ENCODE assay signal across 8 mouse cellular contexts in genomic region chr17:25014841-25015570, GRCm38 (mm10). TPM values are rescaled to one million over a fixed set of nuclear protein-coding genes. Genes with fewer than 3 reads are reported as not detected.
DNase-seq lines count a peak whose midpoint lies in the region; ATAC-seq lines count a peak whose summit lies in the region.

No protein-coding gene starts in this region.

- H3K9ac ChIP-seq in embryonic facial prominence, embryonic 14.5 days (ENCODE audit: low read depth, low read length) = peak overlapping the region; percentile 96
- H3K9ac ChIP-seq in kidney, embryonic 15.5 days = peak overlapping the region; percentile 98
- H3K9ac ChIP-seq in liver, embryonic 16.5 days (ENCODE audit: low read depth, low read length) = peak overlapping the region; percentile 95

- peak; percentile 55 for DNase-seq in CD4-positive helper T cell, adult 2 months (ENCODE audit: low read depth, low spot score)
- DNase-seq in adrenal gland, adult (ENCODE audit: inconsistent age in 2 of 2, low spot score in 1 of 2) = peak; percentile 60 to 86
- peak; percentile 17 for DNase-seq in embryonic facial prominence, embryonic 14.5 days (ENCODE audit: low spot score)
- DNase-seq in heart, adult 9 months (ENCODE audit: low spot score in 2 of 2) = peak; percentile 34 to 55
- peak; percentile 22 for DNase-seq in ovary, postnatal 14 days (ENCODE audit: low spot score)
- peak; percentile 21 for DNase-seq in yolk sac, embryonic 10.5 days (ENCODE audit: low spot score)

- H3K9me3 ChIP-seq in embryonic facial prominence, embryonic 14.5 days (ENCODE audit: control insufficient read depth, low read length) = no peaks in the 10 kb centered on the region
- no peaks in the 10 kb centered on the region for H3K9me3 ChIP-seq in kidney, embryonic 15.5 days (replicated peaks)
- no peaks in the 10 kb centered on the region for H3K9me3 ChIP-seq in liver, embryonic 16.5 days (replicated peaks; ENCODE audit: control insufficient read depth, low read length)

- ATAC-seq in embryonic facial prominence, embryonic 14.5 days (ENCODE audit: low read depth) = no peak
- peak; percentile 7 for ATAC-seq in kidney, embryonic 15.5 days (replicated peaks; ENCODE audit: low FRiP score)
- no peak for ATAC-seq in liver, embryonic 16.5 days (ENCODE audit: low read depth)

- peaks cover 34% of the 10 kb centered on the region for H3K36me3 ChIP-seq in embryonic facial prominence, embryonic 14.5 days (ENCODE audit: control insufficient read depth, insufficient read depth, low read length)
- peaks cover 41% of the 10 kb centered on the region for H3K36me3 ChIP-seq in kidney, embryonic 15.5 days
- H3K36me3 ChIP-seq in liver, embryonic 16.5 days (ENCODE audit: control insufficient read depth, insufficient read depth) = peaks cover 22% of the 10 kb centered on the region

- under 1% methylated on average over 26 of the region's 39 CpGs for WGBS in embryonic facial prominence, embryonic 14.5 days
- WGBS in kidney, embryonic 15.5 days = under 1% methylated on average over 39 of the region's 39 CpGs
- 0% methylated on average over 39 of the region's 39 CpGs for WGBS in liver, embryonic 16.5 days (ENCODE audit: insufficient replicate concordance)

- H3K4me2 ChIP-seq in embryonic facial prominence, embryonic 14.5 days (ENCODE audit: low read depth, low read length) = peak overlapping the region; percentile 90
- peak overlapping the region; percentile 87 for H3K4me2 ChIP-seq in kidney, embryonic 15.5 days
- peak overlapping the region; percentile 60 for H3K4me2 ChIP-seq in liver, embryonic 16.5 days (ENCODE audit: low read depth, low read length)

- no peaks in the 10 kb centered on the region for H3K27me3 ChIP-seq in embryonic facial prominence, embryonic 14.5 days (replicated peaks; ENCODE audit: control insufficient read depth, insufficient read depth, low read length)
- H3K27me3 ChIP-seq in kidney, embryonic 15.5 days = no peaks in the 10 kb centered on the region
- H3K27me3 ChIP-seq in liver, embryonic 16.5 days (ENCODE audit: control insufficient read depth, insufficient read depth, low read depth, low read length) = no peaks in the 10 kb centered on the region

- peak overlapping the region; percentile 77 for H3K27ac ChIP-seq in embryonic facial prominence, embryonic 14.5 days (replicated peaks; ENCODE audit: low read depth, low read length)
- H3K27ac ChIP-seq in kidney, embryonic 15.5 days = peak overlapping the region; percentile 90
- peak overlapping the region; percentile 93 for H3K27ac ChIP-seq in liver, embryonic 16.5 days (ENCODE audit: low read length)

- peak overlapping the region; percentile 87 for H3K4me3 ChIP-seq in embryonic facial prominence, embryonic 14.5 days (ENCODE audit: low read depth, low read length)
- H3K4me3 ChIP-seq in kidney, embryonic 15.5 days (replicated peaks) = peak overlapping the region; percentile 100
- peak overlapping the region; percentile 96 for H3K4me3 ChIP-seq in liver, embryonic 16.5 days (ENCODE audit: low read depth, low read length)

- peaks cover 17% of the 10 kb centered on the region for H3K4me1 ChIP-seq in embryonic facial prominence, embryonic 14.5 days (ENCODE audit: control insufficient read depth, insufficient read depth, low read length)
- H3K4me1 ChIP-seq in kidney, embryonic 15.5 days = peaks cover 21% of the 10 kb centered on the region
- H3K4me1 ChIP-seq in liver, embryonic 16.5 days (ENCODE audit: control insufficient read depth, low read depth, low read length) = peaks cover 15% of the 10 kb centered on the region

RNA-seq across cellular contexts. Expression of gene Cramp1l, which starts 0.6 kb away (rescaled TPM):
- 7.1 and 7.7 TPM in 2 replicates for polyA plus RNA-seq in embryonic facial prominence, embryonic 14.5 days (2014; fragmentation: Nextera tagmentation; extraction: Ambion mirVana)
- polyA plus RNA-seq in kidney, embryonic 15.5 days (2015; fragmentation: Nextera tagmentation; extraction: Ambion mirVana) = 6.6 and 8.1 TPM in 2 replicates
- 2.7 and 2.9 TPM in 2 replicates for polyA plus RNA-seq in liver, embryonic 16.5 days (2015; fragmentation: Nextera tagmentation; extraction: Ambion mirVana)

RNA-seq across cellular contexts. Expression of gene Ift140, which starts 0.9 kb away (rescaled TPM):
- polyA plus RNA-seq in embryonic facial prominence, embryonic 14.5 days (2014; fragmentation: Nextera tagmentation; extraction: Ambion mirVana) = 13.9 and 17.5 TPM in 2 replicates
- polyA plus RNA-seq in kidney, embryonic 15.5 days (2015; fragmentation: Nextera tagmentation; extraction: Ambion mirVana) = 19.2 and 27.6 TPM in 2 replicates
- polyA plus RNA-seq in liver, embryonic 16.5 days (2015; fragmentation: Nextera tagmentation; extraction: Ambion mirVana) = 145 and 146 TPM in 2 replicates

RNA-seq across cellular contexts. Expression of gene Jpt2, which starts 54.5 kb away (rescaled TPM):
- 83.6 and 95.6 TPM in 2 replicates for polyA plus RNA-seq in embryonic facial prominence, embryonic 14.5 days (2014; fragmentation: Nextera tagmentation; extraction: Ambion mirVana)
- 219 and 228 TPM in 2 replicates for polyA plus RNA-seq in kidney, embryonic 15.5 days (2015; fragmentation: Nextera tagmentation; extraction: Ambion mirVana)
- polyA plus RNA-seq in liver, embryonic 16.5 days (2015; fragmentation: Nextera tagmentation; extraction: Ambion mirVana) = 52.6 and 53.6 TPM in 2 replicates

Comparison
In these comparisons a context has a peak if more than half of its experiments do, and no peak if none do; other contexts are left out.
1. DNase-seq: peak in every context shown above with its lines; median percentile 73 in adrenal gland, adult; 55 in CD4-positive helper T cell, adult 2 months; 44 in heart, adult 9 months; 22 in ovary, postnatal 14 days; 21 in yolk sac, embryonic 10.5 days; 17 in embryonic facial prominence, embryonic 14.5 days.